ENCODE assay signal across 9 mouse cellular contexts in genomic region chr11:70413961-70414360, GRCm38 (mm10). TPM values are rescaled to one million over a fixed set of nuclear protein-coding genes. Genes with fewer than 3 reads are reported as not detected.
DNase-seq lines count a peak whose midpoint lies in the region; ATAC-seq lines count a peak whose summit lies in the region.
"Had no signal": no experiment of that assay in that cellular context is flagged by ENCODE, and none has a peak within 500 bp of the region (broad histone marks: within the 10 kb centered on the region; RNA-seq: fewer than 3 reads in every experiment).

No protein-coding gene starts in this region.

- DNase-seq in intestine, embryonic 14.5 days (ENCODE audit: low spot score) = peak; percentile 95
- DNase-seq in Muller cell, postnatal 12 days (ENCODE audit: inconsistent ontology term) = peak; percentile 46
- DNase-seq in cerebellum, postnatal 10 days = peak; percentile 89 to 93
- DNase-seq in heart, postnatal 10 days = peak; percentile 73 to 84
- peak; percentile 84 to 86 for DNase-seq in left cerebral cortex, postnatal 14 days (ENCODE audit: low spot score in 2 of 2)
- DNase-seq in thymus, postnatal 10 days (ENCODE audit: low spot score in 2 of 2) = peak; percentile 63 to 86

- H3K9me3 ChIP-seq in intestine, embryonic 14.5 days (ENCODE audit: control insufficient read depth, low read length) = no peaks in the 10 kb centered on the region
- no peaks in the 10 kb centered on the region for H3K9me3 ChIP-seq in intestine, embryonic 15.5 days
- H3K9me3 ChIP-seq: neural tube, embryonic 12.5 days had no signal

- WGBS in intestine, embryonic 14.5 days = 6% methylated on average over 3 of the region's 3 CpGs
- 5% methylated on average over 3 of the region's 3 CpGs for WGBS in intestine, embryonic 15.5 days

- peaks cover 2% of the 10 kb centered on the region for H3K4me1 ChIP-seq in intestine, embryonic 14.5 days (replicated peaks; ENCODE audit: control insufficient read depth, insufficient read depth, low read length)
- peaks cover 5% of the 10 kb centered on the region; the same call in 1 of the 2 replicates for H3K4me1 ChIP-seq in intestine, embryonic 15.5 days (replicated peaks)

- no peak overlapping the region for H3K27ac ChIP-seq in intestine, embryonic 14.5 days (ENCODE audit: low read depth)
- no peak overlapping the region for H3K27ac ChIP-seq in intestine, embryonic 15.5 days
- H3K27ac ChIP-seq: neural tube, embryonic 12.5 days had no signal

- intact Hi-C loops in heart, postnatal 10 days (cut with DNase I) = loop anchor here (2.0 to 5.0 kb wide), 2 partner anchors 93 to 343 kb away; no protein-coding TSS in a partner anchor
- intact Hi-C loops in left cerebral cortex, postnatal 14 days (cut with DNase I) = loop anchor here (1.0 kb wide), 1 partner anchor 92 kb away; no protein-coding TSS in a partner anchor

- no peaks in the 10 kb centered on the region for H3K27me3 ChIP-seq in intestine, embryonic 14.5 days (replicated peaks; ENCODE audit: control insufficient read depth, insufficient read depth, low read length)
- no peaks in the 10 kb centered on the region for H3K27me3 ChIP-seq in intestine, embryonic 15.5 days (replicated peaks)
- H3K27me3 ChIP-seq: neural tube, embryonic 12.5 days had no signal

- H3K4me3 ChIP-seq in intestine, embryonic 14.5 days (ENCODE audit: low read depth, low read length) = no peak overlapping the region
- H3K4me3 ChIP-seq in intestine, embryonic 15.5 days (replicated peaks) = no peak overlapping the region
- H3K4me3 ChIP-seq: neural tube, embryonic 12.5 days had no signal

- H3K36me3 ChIP-seq in intestine, embryonic 14.5 days (ENCODE audit: control insufficient read depth, insufficient read depth, low read length) = no peaks in the 10 kb centered on the region
- no peaks in the 10 kb centered on the region for H3K36me3 ChIP-seq in intestine, embryonic 15.5 days
- H3K36me3 ChIP-seq: neural tube, embryonic 12.5 days had no signal

- ATAC-seq in intestine, embryonic 14.5 days (replicated peaks; ENCODE audit: low FRiP score, low TSS enrichment, low read depth) = no peak
- no peak for ATAC-seq in intestine, embryonic 15.5 days
- peak; percentile 59 for ATAC-seq in neutrophil, adult 5-6 weeks (ENCODE audit: extremely low read depth, insufficient number of reproducible peaks, low FRiP score, poor library complexity, severe bottlenecking)

- H3K9ac ChIP-seq in intestine, embryonic 14.5 days (ENCODE audit: low read length) = no peak overlapping the region
- H3K9ac ChIP-seq in intestine, embryonic 15.5 days = no peak overlapping the region

- no peak overlapping the region for H3K4me2 ChIP-seq in intestine, embryonic 14.5 days (ENCODE audit: low read length)
- no peak overlapping the region for H3K4me2 ChIP-seq in intestine, embryonic 15.5 days (replicated peaks)
- H3K4me2 ChIP-seq: neural tube, embryonic 12.5 days had no signal

RNA-seq across cellular contexts. Expression of gene Pelp1, which starts 4.1 kb away (rescaled TPM):
- polyA plus RNA-seq in intestine, embryonic 14.5 days (2014; fragmentation: Nextera tagmentation; extraction: Ambion mirVana) = 34.3 and 41.2 TPM in 2 replicates
- polyA plus RNA-seq in intestine, embryonic 15.5 days (2015; fragmentation: Nextera tagmentation; extraction: Ambion mirVana) = 31.9 and 32.6 TPM in 2 replicates
- total RNA-seq in heart, postnatal 10 days (2021) = 10 to 100 TPM; 22.3 to 26.1 TPM
- total RNA-seq in left cerebral cortex, postnatal 14 days (2021) = 10 to 100 TPM; 38.7 to 39.9 TPM
- 4.9 and 5.5 TPM in 2 replicates for total RNA-seq in neutrophil, adult 5-6 weeks (2017)

RNA-seq across cellular contexts. Expression of gene Arrb2, which starts 18.5 kb away (rescaled TPM):
- polyA plus RNA-seq in intestine, embryonic 14.5 days (2014; fragmentation: Nextera tagmentation; extraction: Ambion mirVana) = 15.8 and 17.9 TPM in 2 replicates
- polyA plus RNA-seq in intestine, embryonic 15.5 days (2015; fragmentation: Nextera tagmentation; extraction: Ambion mirVana) = 13.2 and 15.4 TPM in 2 replicates
- 10 to 100 TPM; 13.0 to 15.1 TPM for total RNA-seq in heart, postnatal 10 days (2021)
- total RNA-seq in left cerebral cortex, postnatal 14 days (2021) = 10 to 100 TPM; 75.1 to 78.6 TPM
- 278 and 300 TPM in 2 replicates for total RNA-seq in neutrophil, adult 5-6 weeks (2017)

RNA-seq across cellular contexts. Expression of gene Med11, which starts 37.8 kb away (rescaled TPM):
- 50.7 and 51.6 TPM in 2 replicates for polyA plus RNA-seq in intestine, embryonic 14.5 days (2014; fragmentation: Nextera tagmentation; extraction: Ambion mirVana)
- polyA plus RNA-seq in intestine, embryonic 15.5 days (2015; fragmentation: Nextera tagmentation; extraction: Ambion mirVana) = 39.9 and 42.4 TPM in 2 replicates
- 10 to 100 TPM in 1 of 2 experiments, 1 to 10 TPM in 1; 8.2 to 13.4 TPM for total RNA-seq in heart, postnatal 10 days (2021)
- total RNA-seq in left cerebral cortex, postnatal 14 days (2021) = 10 to 100 TPM; 14.4 to 15.9 TPM
- 43.7 and 46.3 TPM in 2 replicates for total RNA-seq in neutrophil, adult 5-6 weeks (2017)

RNA-seq across cellular contexts. Expression of gene Zmynd15, which starts 45.3 kb away (rescaled TPM):
- polyA plus RNA-seq in intestine, embryonic 14.5 days (2014; fragmentation: Nextera tagmentation; extraction: Ambion mirVana) = 0.75 and 0.92 TPM in 2 replicates
- polyA plus RNA-seq in intestine, embryonic 15.5 days (2015; fragmentation: Nextera tagmentation; extraction: Ambion mirVana) = 0.78 and 1.2 TPM in 2 replicates
- total RNA-seq in heart, postnatal 10 days (2021) = 1 to 10 TPM; 1.4 to 2.1 TPM
- total RNA-seq in left cerebral cortex, postnatal 14 days (2021) = under 1 TPM; 0.46 to 0.55 TPM
- 0.37 and 0.58 TPM in 2 replicates for total RNA-seq in neutrophil, adult 5-6 weeks (2017)

RNA-seq across cellular contexts. Expression of gene Cxcl16, which starts 45.8 kb away (rescaled TPM):
- 8.0 and 10.0 TPM in 2 replicates for polyA plus RNA-seq in intestine, embryonic 14.5 days (2014; fragmentation: Nextera tagmentation; extraction: Ambion mirVana)
- polyA plus RNA-seq in intestine, embryonic 15.5 days (2015; fragmentation: Nextera tagmentation; extraction: Ambion mirVana) = 8.6 and 10.4 TPM in 2 replicates
- 1 to 10 TPM; 7.2 to 7.7 TPM for total RNA-seq in heart, postnatal 10 days (2021)
- total RNA-seq in left cerebral cortex, postnatal 14 days (2021) = 1 to 10 TPM in 1 of 2 experiments, under 1 TPM in 1; 0.66 to 1.3 TPM
- total RNA-seq in neutrophil, adult 5-6 weeks (2017) = 0.74 TPM in 1 of 2 replicates, not detected in the other

Comparison
In these comparisons a context has a peak if more than half of its experiments do, and no peak if none do; other contexts are left out.
1. RNA of gene Arrb2, which starts 18.5 kb away (total RNA-seq): 278 to 300 TPM in neutrophil, adult 5-6 weeks and 75.1 to 78.6 TPM in left cerebral cortex, postnatal 14 days; 13.0 to 15.1 TPM in heart, postnatal 10 days; every median in the first group is over 4 times any median in the second.
2. Peak in every context shown above with its lines, with median percentiles within 50 percentile points of each other: DNase-seq.